Mouse (Mus musculus) forebrain, embryonic 14.5 days (tissue): ENCODE data around the gene Rsbn1. TPM values are rescaled to one million over a fixed set of nuclear protein-coding genes. Genes with fewer than 3 reads are reported as not detected.

ENCODE experiments used
- ATAC-seq: fragments of 200-750 bp; cut with Nextera tagmentation; 2 replicates; pipeline ENCODE4 v1.8.0; 2017; ENCODE audit warnings: mild to moderate bottlenecking, moderate library complexity
- DNase-seq: peaks from one replicate; pipeline ENCODE4 v3.0.0-alpha.2; 2015; ENCODE audit warnings: low spot score
- H3K27ac ChIP-seq: fragments of 300-500 bp; sonication (generic); 2 replicates; pipeline ENCODE4 v1.5.1; 2014; ENCODE audit warnings: low read depth, mild to moderate bottlenecking, control low read depth, low read length, moderate library complexity
- H3K27me3 ChIP-seq: fragments of 300-500 bp; sonication (generic); replicated peaks from 2 replicates; pipeline ENCODE4 v1.6.1; 2014; ENCODE audit warnings: low read length, control low read depth, mixed read lengths; ENCODE audit not compliant: control insufficient read depth, insufficient read depth
- H3K36me3 ChIP-seq: fragments of 300-500 bp; sonication (generic); 2 replicates; pipeline ENCODE4 v1.6.1; 2014; ENCODE audit warnings: low read length, control low read depth; ENCODE audit not compliant: control insufficient read depth, insufficient read depth
- H3K4me1 ChIP-seq: fragments of 300-500 bp; sonication (generic); 2 replicates; pipeline ENCODE4 v1.6.1; 2014; ENCODE audit warnings: antibody characterized with exemption, low read length, control low read depth; ENCODE audit not compliant: control insufficient read depth, insufficient read depth
- H3K4me2 ChIP-seq: fragments of 300-500 bp; sonication (generic); 2 replicates; pipeline ENCODE4 v1.6.1; 2014; ENCODE audit warnings: mild to moderate bottlenecking, control low read depth, low read length
- H3K4me3 ChIP-seq: fragments of 300-500 bp; sonication (generic); 2 replicates; pipeline ENCODE4 v1.5.1; 2014; ENCODE audit warnings: low read depth, low read length, control low read depth
- H3K9ac ChIP-seq: fragments of 300-500 bp; sonication (generic); 2 replicates; pipeline ENCODE4 v1.6.1; 2014; ENCODE audit warnings: mild to moderate bottlenecking, low read length, control low read depth, moderate library complexity
- H3K9me3 ChIP-seq: fragments of 300-500 bp; sonication (generic); replicated peaks from 2 replicates; pipeline ENCODE4 v1.6.1; 2016; ENCODE audit warnings: low read length, control low read depth, mixed read lengths; ENCODE audit not compliant: control insufficient read depth
- WGBS: fragments of 180-500 bp; shearing (Covaris S2); extraction: QIAGEN DNeasy Blood & Tissue Kit; methylation state at CpG from one replicate; pipeline ENCODE4 v1.1.7; 2014; 5-methylcytosine and 5-hydroxymethylcytosine counted together
- polyA plus RNA-seq: library from polyadenylated mRNA; unstranded; fragments of >200 nt; fragmentation: Nextera tagmentation; extraction: Ambion mirVana; gene quantifications from 2 replicates; pipeline ENCODE4 v1.2.1, GENCODE M21; 2014

Gene Rsbn1
- polyA plus RNA-seq, 1 experiment from 2014 or later, result 19.0 TPM

DNA sequence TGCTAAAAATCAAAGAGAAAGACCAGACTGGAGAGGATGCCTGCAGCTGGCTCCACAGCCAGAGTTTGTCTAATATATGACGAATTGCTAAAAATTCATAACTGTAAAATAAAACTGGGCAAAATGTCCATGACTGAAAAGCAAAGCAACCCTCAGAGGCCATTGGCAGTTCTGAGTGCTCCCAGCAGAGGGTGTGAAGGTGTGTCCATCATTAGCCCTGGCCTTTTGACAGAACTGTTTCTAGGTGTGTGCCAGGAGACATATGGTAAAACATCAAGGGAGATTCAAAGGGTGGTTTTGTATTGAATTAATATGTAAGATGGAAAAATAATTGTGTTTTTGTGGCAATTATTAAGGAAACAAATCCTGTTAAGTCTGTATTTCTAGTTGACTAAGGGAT is 9.2 kb upstream of the Rsbn1 start:
- Histone ChIP-seq H3K36me3 (no peaks in the 10 kb centered on the region), H3K4me2 (no peak overlapping the region), H3K4me3 (no peak overlapping the region), H3K9me3 (no peaks in the 10 kb centered on the region), H3K4me1 (no peaks in the 10 kb centered on the region), H3K27ac (no peak overlapping the region), H3K9ac (no peak overlapping the region), H3K27me3 (no peaks in the 10 kb centered on the region)
- DNase-seq (peak; percentile 16), ATAC-seq (no peak)
- 79% methylated on average over 1 of the region's 1 CpGs for WGBS

- H3K4me2 ChIP-seq, result no peak overlapping the region
- WGBS, result 85% methylated on average over 5 of the region's 5 CpGs
- H3K36me3 ChIP-seq, result no peaks in the 10 kb centered on the region
- DNase-seq, result no peak
- H3K27me3 ChIP-seq, result no peaks in the 10 kb centered on the region
- H3K4me1 ChIP-seq, result no peaks in the 10 kb centered on the region
- no peak overlapping the region for H3K9ac ChIP-seq
- no peak for ATAC-seq
- H3K9me3 ChIP-seq, result no peaks in the 10 kb centered on the region
- no peak overlapping the region for H3K4me3 ChIP-seq
- no peak overlapping the region for H3K27ac ChIP-seq
These were observed 6.4 kb upstream of the Rsbn1 start for GRCm38 (mm10) chr3:103907335-103908030.

GRCm38 (mm10) chr3:103908781-103909180 is 5.1 kb upstream of the Rsbn1 start:
- ATAC-seq (no peak), DNase-seq (no peak)
- H3K4me1 ChIP-seq, result no peaks in the 10 kb centered on the region
- no peak overlapping the region for H3K4me2 ChIP-seq
- H3K27ac ChIP-seq, result no peak overlapping the region
- H3K27me3 ChIP-seq, result no peaks in the 10 kb centered on the region
- no peaks in the 10 kb centered on the region for H3K9me3 ChIP-seq
- H3K36me3 ChIP-seq, result no peaks in the 10 kb centered on the region
- no peak overlapping the region for H3K4me3 ChIP-seq
- H3K9ac ChIP-seq, result no peak overlapping the region
- WGBS, result 72% methylated on average over 2 of the region's 2 CpGs

- Histone ChIP-seq H3K36me3 (no peaks in the 10 kb centered on the region), H3K4me1 (peaks cover 9% of the 10 kb centered on the region), H3K4me2 (peak overlapping the region; percentile 70), H3K9ac (peak overlapping the region; percentile 59), H3K27me3 (no peaks in the 10 kb centered on the region), H3K9me3 (no peaks in the 10 kb centered on the region), H3K4me3 (peak overlapping the region; percentile 79), H3K27ac (peak overlapping the region; percentile 95)
- ATAC-seq, result peak; percentile 10
- DNase-seq, result peak; percentile 18
- 4% methylated on average over 11 of the region's 11 CpGs for WGBS
These were observed 414 bp upstream of the Rsbn1 start for GRCm38 (mm10) chr3:103913451-103913961.

DNA sequence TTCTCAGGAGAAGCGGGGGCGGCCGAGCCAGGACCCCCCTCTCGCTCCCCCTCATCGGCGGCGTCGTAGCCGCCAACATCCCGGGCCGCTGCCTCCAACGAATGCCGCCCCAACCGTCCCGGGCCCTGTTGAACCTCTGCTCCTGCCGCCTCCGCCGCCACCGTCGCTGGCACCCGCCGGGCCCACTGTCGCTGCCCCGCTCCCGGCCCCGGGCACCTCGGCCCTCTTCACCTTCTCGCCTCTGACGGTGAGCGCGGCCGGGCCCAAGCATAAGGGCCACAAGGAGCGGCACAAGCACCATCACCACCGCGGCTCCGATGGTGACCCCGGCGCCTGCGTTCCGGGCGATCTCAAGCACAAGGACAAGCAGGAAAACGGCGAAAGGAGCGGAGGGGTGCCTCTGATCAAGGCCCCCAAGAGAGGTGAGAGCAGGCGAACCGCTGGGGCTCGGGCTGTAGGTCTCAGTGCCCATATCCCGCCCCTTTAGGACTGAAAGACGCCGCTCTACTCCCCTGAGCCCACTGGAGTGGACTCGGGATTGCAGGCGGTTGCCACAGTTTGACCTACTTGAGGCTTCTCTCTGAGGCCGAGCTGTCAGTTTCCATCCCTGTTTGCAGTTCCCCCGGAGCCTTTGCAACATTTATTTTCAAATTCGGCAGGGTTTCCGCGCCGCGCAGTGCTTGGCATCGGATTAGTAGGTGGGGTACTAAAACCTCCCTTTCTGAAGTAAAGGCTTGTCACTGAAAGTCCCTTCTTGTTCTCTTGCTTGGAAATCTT is 1.0 kb downstream of the Rsbn1 start:
- H3K27ac ChIP-seq, result peak overlapping the region; percentile 95
- peaks cover 9% of the 10 kb centered on the region for H3K4me1 ChIP-seq
- H3K4me2 ChIP-seq, result peak overlapping the region; percentile 75
- under 1% methylated on average over 55 of the region's 60 CpGs for WGBS
- ATAC-seq, result peak; percentile 56
- peak overlapping the region; percentile 79 for H3K4me3 ChIP-seq
- H3K27me3 ChIP-seq, result no peaks in the 10 kb centered on the region
- peak overlapping the region; percentile 94 for H3K9ac ChIP-seq
- no peaks in the 10 kb centered on the region for H3K36me3 ChIP-seq
- H3K9me3 ChIP-seq, result no peaks in the 10 kb centered on the region
- peak; percentile 42 for DNase-seq

GRCm38 (mm10) chr3:103915509-103915896 is 1.6 kb downstream of the Rsbn1 start:
- ATAC-seq (no peak), DNase-seq (no peak)
- Histone ChIP-seq H3K4me3 (peak overlapping the region; percentile 79), H3K9ac (peak overlapping the region; percentile 94), H3K27ac (no peak overlapping the region), H3K9me3 (no peaks in the 10 kb centered on the region), H3K4me1 (peaks cover 9% of the 10 kb centered on the region), H3K4me2 (peak overlapping the region; percentile 75), H3K27me3 (no peaks in the 10 kb centered on the region), H3K36me3 (no peaks in the 10 kb centered on the region)
- 8% methylated on average over 7 of the region's 7 CpGs for WGBS

GRCm38 (mm10) chr3:103916205-103916838 is 2.4 kb downstream of the Rsbn1 start:
- Histone ChIP-seq H3K9ac (peak overlapping the region; percentile 54), H3K4me1 (peaks cover 9% of the 10 kb centered on the region), H3K4me3 (peak overlapping the region; percentile 79), H3K9me3 (no peaks in the 10 kb centered on the region), H3K27ac (no peak overlapping the region; the same call in 1 of the 2 replicates), H3K27me3 (no peaks in the 10 kb centered on the region), H3K4me2 (peak overlapping the region; percentile 75), H3K36me3 (no peaks in the 10 kb centered on the region)
- WGBS, result 50% methylated on average over 5 of the region's 5 CpGs
- ATAC-seq, result no peak
- no peak for DNase-seq

GRCm38 (mm10) chr3:103916839-103917237 is 2.9 kb downstream of the Rsbn1 start:
- peak overlapping the region; percentile 54 for H3K9ac ChIP-seq
- H3K36me3 ChIP-seq, result no peaks in the 10 kb centered on the region
- H3K4me2 ChIP-seq, result peak overlapping the region; percentile 75
- peaks cover 9% of the 10 kb centered on the region for H3K4me1 ChIP-seq
- no peak for ATAC-seq
- no peaks in the 10 kb centered on the region for H3K27me3 ChIP-seq
- peak overlapping the region; percentile 79 for H3K4me3 ChIP-seq
- WGBS, result 67% methylated on average over 3 of the region's 3 CpGs
- H3K9me3 ChIP-seq, result no peaks in the 10 kb centered on the region
- DNase-seq, result no peak
- no peak overlapping the region for H3K27ac ChIP-seq
